ENCODE assay signal across 27 mouse cellular contexts in the genomic region with DNA sequence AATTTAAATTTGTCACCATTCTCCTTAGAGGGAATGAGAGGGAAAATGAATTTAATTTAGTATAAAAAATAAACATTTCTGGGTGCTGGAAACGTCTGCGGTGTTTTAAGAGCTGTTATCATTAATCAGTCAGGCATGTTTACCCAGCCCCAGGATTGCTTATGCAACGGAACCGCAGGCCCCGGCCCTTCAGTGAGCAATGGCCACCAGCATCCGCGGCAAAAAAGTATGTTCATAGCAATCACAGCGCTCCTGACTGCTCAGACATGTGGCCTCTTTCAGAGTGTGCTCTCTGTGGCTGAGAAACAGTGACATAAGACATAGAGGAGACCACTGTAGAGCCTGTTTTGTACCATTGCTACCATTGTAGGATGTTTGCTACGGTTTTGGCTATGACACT. TPM values are rescaled to one million over a fixed set of nuclear protein-coding genes. Genes with fewer than 3 reads are reported as not detected.
DNase-seq lines count a peak whose midpoint lies in the region; ATAC-seq and TF ChIP-seq lines count a peak whose summit lies in the region.
"Had no signal": no experiment of that assay in that cellular context is flagged by ENCODE, and none has a peak within 500 bp of the region (broad histone marks: within the 10 kb centered on the region; RNA-seq: fewer than 3 reads in every experiment).

No protein-coding gene starts in this region.

- no peak overlapping the region for H3K4me3 ChIP-seq in kidney, postnatal 0 days (replicated peaks; ENCODE audit: low read depth, low read length)
- no peak overlapping the region for H3K4me3 ChIP-seq in kidney, embryonic 14.5 days (ENCODE audit: low read length)
- H3K4me3 ChIP-seq in embryonic facial prominence, embryonic 14.5 days (ENCODE audit: low read depth, low read length): no peak overlapping the region
- no peak overlapping the region for H3K4me3 ChIP-seq in stomach, embryonic 16.5 days (replicated peaks; ENCODE audit: low read length)
- H3K4me3 ChIP-seq: embryonic facial prominence, embryonic 15.5 days; heart, adult 2 months; heart, embryonic 13.5 days; hindbrain, embryonic 12.5 days; layer of hippocampus, adult 2 months; limb, embryonic 10.5 days; liver, embryonic 15.5 days had no signal

- no peak for TF ChIP-seq CTCF in kidney, postnatal 0 days (IDR thresholded peaks at IDR 0.05; ENCODE audit: low read depth)

- H3K9ac ChIP-seq in kidney, postnatal 0 days (ENCODE audit: low read depth, low read length): no peak overlapping the region
- no peak overlapping the region for H3K9ac ChIP-seq in kidney, embryonic 14.5 days (ENCODE audit: low read depth, low read length)
- H3K9ac ChIP-seq in embryonic facial prominence, embryonic 14.5 days (ENCODE audit: low read depth, low read length): no peak overlapping the region
- no peak overlapping the region for H3K9ac ChIP-seq in stomach, embryonic 16.5 days (ENCODE audit: low read length)
- H3K9ac ChIP-seq: embryonic facial prominence, embryonic 15.5 days; heart, embryonic 13.5 days; hindbrain, embryonic 12.5 days; liver, embryonic 15.5 days had no signal

- peak; percentile 41 for DNase-seq in kidney, postnatal 0 days (ENCODE audit: low spot score)
- DNase-seq in embryonic facial prominence, embryonic 14.5 days (ENCODE audit: low spot score): peak; percentile 33
- peak; percentile 73 for DNase-seq in lung, postnatal 10 days
- DNase-seq: adrenal gland, adult 8-10 months; cerebellum, adult 2 months; cerebellum, postnatal 25 days; gastrocnemius, postnatal 14 days; heart, adult 2 months; heart, postnatal 14 days; kidney, adult 8-10 months; kidney, postnatal 25 days; liver; midbrain, embryonic 14.5 days; thymus, postnatal 36 days had no signal

- 47% methylated on average over 9 of the region's 9 CpGs for WGBS in kidney, postnatal 0 days
- WGBS in kidney, embryonic 14.5 days: 44% methylated on average over 9 of the region's 9 CpGs
- WGBS in embryonic facial prominence, embryonic 14.5 days: 57% methylated on average over 9 of the region's 9 CpGs
- WGBS in stomach, embryonic 16.5 days: 22% methylated on average over 9 of the region's 9 CpGs

- ATAC-seq in kidney, postnatal 0 days (replicated peaks; ENCODE audit: low FRiP score, low read depth): no peak
- ATAC-seq in kidney, embryonic 14.5 days (ENCODE audit: low FRiP score, low TSS enrichment): no peak
- no peak for ATAC-seq in embryonic facial prominence, embryonic 14.5 days (ENCODE audit: low read depth)
- 0 out of 2 replicates have a peak, but pooled peaks have one; percentile 38 for ATAC-seq in stomach, embryonic 16.5 days (ENCODE audit: insufficient read depth, low FRiP score)
- no peak for ATAC-seq in granulocyte monocyte progenitor cell, adult 5-6 weeks (replicated peaks; ENCODE audit: poor library complexity, severe bottlenecking)
- no peak for ATAC-seq in erythroid progenitor cell, adult 5-6 weeks (replicated peaks; ENCODE audit: low FRiP score, poor library complexity, severe bottlenecking)
- ATAC-seq: forebrain, embryonic 16.5 days had no signal

- H3K4me1 ChIP-seq in kidney, postnatal 0 days (replicated peaks; ENCODE audit: insufficient read depth, low read length): 0 out of 2 replicates have a peak, but pooled peaks cover 4% of the 10 kb centered on the region
- H3K4me1 ChIP-seq in kidney, embryonic 14.5 days (ENCODE audit: control insufficient read depth, insufficient read depth, low read length): peaks cover 8% of the 10 kb centered on the region
- 0 out of 2 replicates have a peak, but pooled peaks cover 9% of the 10 kb centered on the region for H3K4me1 ChIP-seq in embryonic facial prominence, embryonic 14.5 days (ENCODE audit: control insufficient read depth, insufficient read depth, low read length)
- H3K4me1 ChIP-seq in stomach, embryonic 16.5 days (ENCODE audit: control insufficient read depth, insufficient read depth, low read length): peaks cover 10% of the 10 kb centered on the region; the same call in 1 of the 2 replicates

- no peak overlapping the region for H3K4me2 ChIP-seq in kidney, postnatal 0 days (ENCODE audit: low read length)
- no peak overlapping the region for H3K4me2 ChIP-seq in kidney, embryonic 14.5 days (replicated peaks; ENCODE audit: low read depth, low read length)
- no peak overlapping the region for H3K4me2 ChIP-seq in embryonic facial prominence, embryonic 14.5 days (ENCODE audit: low read depth, low read length)
- H3K4me2 ChIP-seq in stomach, embryonic 16.5 days (ENCODE audit: low read depth, low read length): no peak overlapping the region
- H3K4me2 ChIP-seq: embryonic facial prominence, embryonic 15.5 days; heart, embryonic 13.5 days; hindbrain, embryonic 12.5 days; liver, embryonic 15.5 days had no signal

- no peak overlapping the region for H3K27ac ChIP-seq in kidney, postnatal 0 days
- no peak overlapping the region for H3K27ac ChIP-seq in kidney, embryonic 14.5 days (ENCODE audit: low read depth, low read length)
- no peak overlapping the region for H3K27ac ChIP-seq in embryonic facial prominence, embryonic 14.5 days (replicated peaks; ENCODE audit: low read depth, low read length)
- H3K27ac ChIP-seq in stomach, embryonic 16.5 days (ENCODE audit: low read length): no peak overlapping the region
- H3K27ac ChIP-seq: embryonic facial prominence, embryonic 15.5 days; heart, adult 2 months; heart, embryonic 13.5 days; hindbrain, embryonic 12.5 days; layer of hippocampus, adult 2 months; limb, embryonic 10.5 days; liver, embryonic 15.5 days had no signal

- no peaks in the 10 kb centered on the region for H3K27me3 ChIP-seq in kidney, postnatal 0 days (ENCODE audit: insufficient read depth, low read length)
- H3K27me3 ChIP-seq in kidney, embryonic 14.5 days (ENCODE audit: control insufficient read depth, insufficient read depth, low read length): peaks cover 13% of the 10 kb centered on the region; the same call in 1 of the 2 replicates
- H3K27me3 ChIP-seq in embryonic facial prominence, embryonic 14.5 days (replicated peaks; ENCODE audit: control insufficient read depth, insufficient read depth, low read length): peaks cover 13% of the 10 kb centered on the region; the same call in 1 of the 2 replicates
- no peaks in the 10 kb centered on the region for H3K27me3 ChIP-seq in stomach, embryonic 16.5 days (ENCODE audit: control insufficient read depth, insufficient read depth, low read length)

- H3K36me3 ChIP-seq in kidney, postnatal 0 days (ENCODE audit: insufficient read depth, low read length): no peaks in the 10 kb centered on the region
- no peaks in the 10 kb centered on the region for H3K36me3 ChIP-seq in kidney, embryonic 14.5 days (ENCODE audit: control insufficient read depth, insufficient read depth, low read length)
- H3K36me3 ChIP-seq in embryonic facial prominence, embryonic 14.5 days (ENCODE audit: control insufficient read depth, insufficient read depth, low read length): no peaks in the 10 kb centered on the region
- H3K36me3 ChIP-seq in stomach, embryonic 16.5 days (ENCODE audit: control insufficient read depth, insufficient read depth, low read length): no peaks in the 10 kb centered on the region
- H3K36me3 ChIP-seq: embryonic facial prominence, embryonic 15.5 days; heart, embryonic 13.5 days; hindbrain, embryonic 12.5 days; limb, embryonic 10.5 days; liver, embryonic 15.5 days had no signal

- H3K9me3 ChIP-seq in kidney, postnatal 0 days (replicated peaks; ENCODE audit: low read length): no peaks in the 10 kb centered on the region
- H3K9me3 ChIP-seq in kidney, embryonic 14.5 days (ENCODE audit: control insufficient read depth, low read length): no peaks in the 10 kb centered on the region
- H3K9me3 ChIP-seq in embryonic facial prominence, embryonic 14.5 days (ENCODE audit: control insufficient read depth, low read length): no peaks in the 10 kb centered on the region
- H3K9me3 ChIP-seq in stomach, embryonic 16.5 days (replicated peaks; ENCODE audit: control insufficient read depth, low read length): no peaks in the 10 kb centered on the region
- H3K9me3 ChIP-seq: embryonic facial prominence, embryonic 15.5 days; heart, embryonic 13.5 days; hindbrain, embryonic 12.5 days; limb, embryonic 10.5 days; liver, embryonic 15.5 days had no signal

RNA-seq across cellular contexts. Expression of gene Gm5447, which starts 16.2 kb away (rescaled TPM):
- 0.11 TPM in 1 of 2 replicates, not detected in the other for polyA plus RNA-seq in kidney, postnatal 0 days (2015; fragmentation: Nextera tagmentation; extraction: Ambion mirVana)
- polyA plus RNA-seq in kidney, embryonic 14.5 days (2014; fragmentation: Nextera tagmentation; extraction: Ambion mirVana): 0.15 TPM in 1 of 2 replicates, not detected in the other
- 0.10 TPM in 1 of 2 replicates, not detected in the other for polyA plus RNA-seq in embryonic facial prominence, embryonic 14.5 days (2014; fragmentation: Nextera tagmentation; extraction: Ambion mirVana)
- 0.08 TPM in 1 of 2 replicates, not detected in the other for polyA plus RNA-seq in stomach, embryonic 16.5 days (2015; fragmentation: Nextera tagmentation; extraction: Ambion mirVana)
- not detected in 2 replicates for total RNA-seq in granulocyte monocyte progenitor cell, adult 5-6 weeks (2014; fragmentation: Nextera tagmentation)
- total RNA-seq in granulocyte monocyte progenitor cell, adult 5-6 weeks (2017): not detected in 2 replicates
- total RNA-seq in erythroid progenitor cell, adult 5-6 weeks (2015; ENCODE audit: low replicate concordance): not detected in 2 replicates
- total RNA-seq in erythroid progenitor cell, adult 5-6 weeks (2017; ENCODE audit: low replicate concordance): not detected in 2 replicates
- total RNA-seq: ES-E14; gastrocnemius, postnatal 14 days; heart, adult 2 months; heart, postnatal 14 days had no signal
- polyA plus RNA-seq: cerebellum, adult 2 months; heart, adult 2 months; heart, embryonic 13.5 days; limb, embryonic 10.5 days; midbrain, embryonic 14.5 days; neural tube, embryonic 11.5 days had no signal

RNA-seq across cellular contexts. Expression of gene Exoc2, which starts 16.3 kb away (rescaled TPM):
- 22.1 and 23.4 TPM in 2 replicates for polyA plus RNA-seq in kidney, postnatal 0 days (2015; fragmentation: Nextera tagmentation; extraction: Ambion mirVana)
- polyA plus RNA-seq in kidney, embryonic 14.5 days (2014; fragmentation: Nextera tagmentation; extraction: Ambion mirVana): 18.6 and 33.2 TPM in 2 replicates
- polyA plus RNA-seq in embryonic facial prominence, embryonic 14.5 days (2014; fragmentation: Nextera tagmentation; extraction: Ambion mirVana): 26.8 and 32.8 TPM in 2 replicates
- 28.8 and 29.1 TPM in 2 replicates for polyA plus RNA-seq in stomach, embryonic 16.5 days (2015; fragmentation: Nextera tagmentation; extraction: Ambion mirVana)
- total RNA-seq in granulocyte monocyte progenitor cell, adult 5-6 weeks (2014; fragmentation: Nextera tagmentation): 39.9 and 44.1 TPM in 2 replicates
- total RNA-seq in granulocyte monocyte progenitor cell, adult 5-6 weeks (2017): 35.2 and 45.1 TPM in 2 replicates
- total RNA-seq in erythroid progenitor cell, adult 5-6 weeks (2015; ENCODE audit: low replicate concordance): 46.9 and 72.9 TPM in 2 replicates
- total RNA-seq in erythroid progenitor cell, adult 5-6 weeks (2017; ENCODE audit: low replicate concordance): 29.1 and 57.1 TPM in 2 replicates

RNA-seq across cellular contexts. Expression of gene Hus1b, which starts 42.7 kb away (rescaled TPM):
- polyA plus RNA-seq in kidney, postnatal 0 days (2015; fragmentation: Nextera tagmentation; extraction: Ambion mirVana): 0.13 TPM in 1 of 2 replicates, not detected in the other
- polyA plus RNA-seq in kidney, embryonic 14.5 days (2014; fragmentation: Nextera tagmentation; extraction: Ambion mirVana): 0.16 and 0.42 TPM in 2 replicates
- not detected in 2 replicates for polyA plus RNA-seq in embryonic facial prominence, embryonic 14.5 days (2014; fragmentation: Nextera tagmentation; extraction: Ambion mirVana)
- polyA plus RNA-seq in stomach, embryonic 16.5 days (2015; fragmentation: Nextera tagmentation; extraction: Ambion mirVana): not detected in 2 replicates
- 1.7 TPM in 1 of 2 replicates, not detected in the other for total RNA-seq in granulocyte monocyte progenitor cell, adult 5-6 weeks (2014; fragmentation: Nextera tagmentation)
- 1.6 TPM in 1 of 2 replicates, not detected in the other for total RNA-seq in granulocyte monocyte progenitor cell, adult 5-6 weeks (2017)
- total RNA-seq in erythroid progenitor cell, adult 5-6 weeks (2015; ENCODE audit: low replicate concordance): 3.2 and 5.0 TPM in 2 replicates
- 2.8 TPM in 1 of 2 replicates, not detected in the other for total RNA-seq in erythroid progenitor cell, adult 5-6 weeks (2017; ENCODE audit: low replicate concordance)
- polyA plus RNA-seq: embryonic facial prominence, embryonic 15.5 days; forebrain, embryonic 16.5 days; heart, adult 2 months; heart, embryonic 13.5 days; hindbrain, embryonic 12.5 days; limb, embryonic 10.5 days; liver, embryonic 15.5 days; neural tube, embryonic 11.5 days had no signal
